Mouse (Mus musculus): Measurements from ENCODE around the gene Ephx1. TPM values are rescaled to one million over a fixed set of nuclear protein-coding genes. Genes with fewer than 3 reads are reported as not detected.

Gene Ephx1
- polyA plus RNA-seq, 1 experiment, result 37.7 TPM

DNA sequence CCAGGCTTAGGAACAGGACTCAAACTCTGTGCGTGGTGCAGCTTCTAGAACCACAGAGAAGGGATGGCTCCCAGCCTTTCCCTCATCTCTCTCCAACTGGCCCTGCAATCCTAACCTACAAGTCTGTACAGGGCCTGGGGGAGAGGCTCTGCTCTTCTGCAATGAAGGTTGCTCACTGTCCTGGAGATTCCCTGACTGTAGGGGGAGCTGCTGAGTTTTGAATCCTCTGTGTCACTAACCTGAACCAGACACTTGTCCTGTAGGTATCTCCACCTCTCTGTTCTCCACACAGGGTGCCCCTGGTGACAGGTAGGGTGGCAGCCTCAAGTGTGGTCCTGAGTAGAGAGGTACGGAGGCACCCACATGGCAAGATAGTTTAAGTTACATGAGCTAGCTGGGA, 40.2 kb downstream of the Ephx1 start:
- Histone ChIP-seq H3K4me3 (ENCODE audit: insufficient read depth, low read length) (no peak overlapping the region), H3K4me1 (ENCODE audit: control insufficient read depth, insufficient read depth, low read length) (no peaks in the 10 kb centered on the region), H3K27ac (ENCODE audit: insufficient read depth, low read length) (no peak overlapping the region)
- TF ChIP-seq CTCF (IDR thresholded peaks at IDR 0.05; ENCODE audit: extremely low read depth, insufficient read depth, low read length), result 0 out of 2 replicates have a peak, but pooled peaks have one; percentile 8
- TF ChIP-seq POLR2A (IDR thresholded peaks at IDR 0.05; ENCODE audit: extremely low read depth, insufficient read depth, low read length), result no peak

DNA sequence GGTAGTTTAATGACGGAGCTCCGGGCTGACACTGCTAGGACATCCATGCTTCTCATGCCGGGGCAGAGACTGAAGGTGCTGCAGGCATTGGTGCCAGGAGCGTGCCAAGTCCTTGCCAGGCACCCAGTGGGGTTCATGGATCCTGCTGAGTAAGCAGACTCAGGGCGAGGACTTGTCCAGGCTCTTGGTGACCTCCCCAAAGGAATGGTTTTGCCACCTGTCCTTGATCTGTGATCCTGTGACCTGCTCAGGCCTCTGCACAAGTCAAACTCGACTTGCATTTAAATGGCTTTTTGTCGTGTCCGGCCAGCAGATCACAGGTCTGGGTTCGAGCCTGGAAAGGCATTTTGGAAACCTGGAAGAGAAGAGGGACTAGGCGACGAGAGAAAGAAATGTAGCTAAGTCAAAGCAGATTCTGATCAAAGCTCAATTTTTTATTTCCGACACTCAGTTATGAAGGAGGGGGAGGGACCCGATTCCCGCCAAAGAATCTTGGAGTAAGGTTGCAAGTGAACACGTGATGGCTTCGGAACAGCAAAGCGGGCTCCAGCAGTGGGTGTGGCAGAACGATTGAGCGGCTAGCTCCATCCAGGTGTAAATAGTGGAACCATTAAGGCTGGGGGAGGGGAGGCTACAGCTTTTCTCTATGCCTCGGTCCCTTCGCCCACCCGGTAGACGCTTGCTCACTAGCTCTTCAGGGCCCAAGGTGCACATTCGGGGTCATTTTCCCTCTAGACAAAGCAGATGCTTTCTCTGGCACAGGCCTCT, 41.0 kb downstream of the Ephx1 start:
- TF ChIP-seq CTCF (IDR thresholded peaks at IDR 0.05; ENCODE audit: extremely low read depth, insufficient read depth, low read length) (no peak), POLR2A (IDR thresholded peaks at IDR 0.05; ENCODE audit: extremely low read depth, insufficient read depth, low read length) (no peak)
- Histone ChIP-seq H3K4me3 (ENCODE audit: insufficient read depth, low read length) (no peak overlapping the region), H3K27ac (ENCODE audit: insufficient read depth, low read length) (no peak overlapping the region), H3K4me1 (ENCODE audit: control insufficient read depth, insufficient read depth, low read length) (no peaks in the 10 kb centered on the region)

DNA sequence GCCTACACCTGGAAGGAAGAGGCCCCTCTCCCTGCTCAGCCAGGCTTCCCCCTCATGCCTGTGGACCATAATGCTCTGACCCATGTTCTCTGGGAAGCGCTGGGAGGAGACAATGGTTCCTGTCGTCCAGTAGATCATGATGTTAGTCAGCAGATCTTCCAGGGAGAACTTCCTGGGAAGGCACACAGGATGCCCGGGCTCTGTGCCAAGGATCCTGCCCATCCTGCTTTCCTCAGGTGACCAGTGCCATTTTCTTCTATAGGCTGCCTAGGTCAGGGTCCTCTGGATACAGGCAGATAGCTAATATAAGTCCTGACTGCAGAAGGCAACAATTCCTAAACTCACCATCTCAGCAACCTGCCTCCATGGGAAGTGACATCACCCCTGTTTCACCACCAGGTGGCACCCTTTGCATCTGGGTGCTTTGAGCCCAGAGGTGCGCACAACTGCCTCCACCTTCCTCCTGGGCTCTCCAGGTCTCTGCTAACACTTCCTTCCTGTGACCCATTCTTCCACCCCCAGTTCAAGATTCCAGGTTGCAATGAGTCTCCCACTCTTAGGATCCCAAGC, 44.5 kb downstream of the Ephx1 start:
- Histone ChIP-seq H3K4me3 (ENCODE audit: insufficient read depth, low read length) (no peak overlapping the region), H3K4me1 (ENCODE audit: control insufficient read depth, insufficient read depth, low read length) (no peaks in the 10 kb centered on the region), H3K27ac (ENCODE audit: insufficient read depth, low read length) (no peak overlapping the region)
- TF ChIP-seq CTCF (IDR thresholded peaks at IDR 0.05; ENCODE audit: extremely low read depth, insufficient read depth, low read length), result peak; percentile 62
- no peak for TF ChIP-seq POLR2A (IDR thresholded peaks at IDR 0.05; ENCODE audit: extremely low read depth, insufficient read depth, low read length)

DNA sequence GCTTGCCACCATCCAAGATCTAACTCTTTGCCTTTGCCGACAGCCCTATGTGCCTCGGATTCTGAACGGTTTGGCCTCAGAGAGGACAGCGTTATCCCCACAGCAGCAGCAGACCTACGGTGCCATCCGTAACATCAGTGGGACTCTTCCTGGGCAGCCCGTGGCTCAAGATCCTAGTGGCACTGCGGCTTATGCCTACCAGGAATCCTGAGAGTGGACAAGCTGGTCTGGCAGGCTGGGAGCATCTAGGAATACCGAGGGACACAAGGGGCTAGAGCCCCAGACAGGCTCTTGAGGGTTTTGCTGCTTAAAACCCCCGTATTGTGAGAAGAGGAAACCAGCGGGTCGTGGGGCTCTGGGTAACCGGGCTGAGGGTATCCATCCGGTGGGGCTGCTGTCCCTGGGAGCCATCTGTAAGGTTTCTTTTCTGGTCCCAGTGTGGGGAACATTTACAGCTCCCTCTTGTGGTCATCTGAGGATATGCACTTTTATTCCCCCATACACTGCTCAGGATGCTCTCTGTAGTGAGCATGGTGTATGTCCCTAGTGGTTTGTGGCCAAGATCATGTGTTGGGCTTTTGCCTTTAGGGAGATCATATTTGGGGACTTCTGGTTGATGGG, 46.5 kb downstream of the Ephx1 start:
- no peak overlapping the region for H3K4me3 ChIP-seq (ENCODE audit: insufficient read depth, low read length)
- no peaks in the 10 kb centered on the region for H3K4me1 ChIP-seq (ENCODE audit: control insufficient read depth, insufficient read depth, low read length)
- H3K27ac ChIP-seq (ENCODE audit: insufficient read depth, low read length), result 0 out of 2 replicates have a peak overlapping the region, but pooled peaks have one; percentile 58
- no peak for TF ChIP-seq POLR2A (IDR thresholded peaks at IDR 0.05; ENCODE audit: extremely low read depth, insufficient read depth, low read length)
- peak; percentile 63 for TF ChIP-seq CTCF (IDR thresholded peaks at IDR 0.05; ENCODE audit: extremely low read depth, insufficient read depth, low read length)

DNA sequence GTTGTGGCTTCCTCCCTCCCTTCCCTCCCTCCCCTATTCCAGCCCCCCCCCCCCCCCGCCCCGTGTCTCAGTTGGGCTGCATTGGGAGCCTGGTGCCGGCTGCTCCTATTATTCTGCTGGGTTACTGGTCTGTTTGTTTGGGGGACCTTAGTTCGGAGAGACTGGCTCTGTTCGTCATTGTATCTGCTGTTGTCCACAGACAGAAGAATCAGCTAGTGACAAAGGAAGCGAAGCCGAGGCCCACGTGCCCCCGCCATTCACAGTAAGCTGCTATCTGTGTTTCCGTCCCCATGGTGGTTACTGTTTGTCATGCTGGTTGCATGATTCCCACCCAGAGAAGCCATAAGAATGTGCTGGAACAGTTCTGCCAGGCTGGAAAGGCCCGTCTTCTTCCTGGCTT, 47.8 kb downstream of the Ephx1 start:
- no peak overlapping the region for H3K4me3 ChIP-seq (ENCODE audit: insufficient read depth, low read length)
- peak overlapping the region; percentile 96 for H3K27ac ChIP-seq (ENCODE audit: insufficient read depth, low read length)
- TF ChIP-seq CTCF (IDR thresholded peaks at IDR 0.05; ENCODE audit: extremely low read depth, insufficient read depth, low read length) (no peak), POLR2A (IDR thresholded peaks at IDR 0.05; ENCODE audit: extremely low read depth, insufficient read depth, low read length) (no peak)
- H3K4me1 ChIP-seq (ENCODE audit: control insufficient read depth, insufficient read depth, low read length), result no peaks in the 10 kb centered on the region

DNA sequence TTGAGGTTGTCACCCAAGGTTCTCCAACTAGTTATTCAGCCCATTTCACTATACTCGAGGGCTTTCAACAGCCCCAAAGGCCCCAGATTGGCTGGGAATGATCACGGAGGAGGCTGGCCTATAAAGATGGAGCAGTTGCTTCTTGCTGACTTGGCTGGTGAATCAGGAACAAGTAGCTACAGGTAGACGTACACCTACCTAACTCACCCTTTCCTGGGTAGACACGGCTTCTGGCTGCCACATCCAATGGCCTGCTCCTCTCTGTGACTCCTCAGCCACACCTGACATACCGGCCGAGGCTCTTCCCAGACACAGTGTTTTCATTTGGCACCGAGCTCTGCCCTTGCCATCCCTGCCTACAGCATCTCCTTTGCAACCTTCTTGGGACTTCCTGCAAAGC, 53.4 kb downstream of the Ephx1 start:
- Histone ChIP-seq H3K27ac (ENCODE audit: insufficient read depth, low read length) (no peak overlapping the region), H3K4me3 (ENCODE audit: insufficient read depth, low read length) (no peak overlapping the region), H3K4me1 (ENCODE audit: control insufficient read depth, insufficient read depth, low read length) (no peaks in the 10 kb centered on the region)
- TF ChIP-seq CTCF (IDR thresholded peaks at IDR 0.05; ENCODE audit: extremely low read depth, insufficient read depth, low read length) (no peak), POLR2A (IDR thresholded peaks at IDR 0.05; ENCODE audit: extremely low read depth, insufficient read depth, low read length) (no peak)

DNA sequence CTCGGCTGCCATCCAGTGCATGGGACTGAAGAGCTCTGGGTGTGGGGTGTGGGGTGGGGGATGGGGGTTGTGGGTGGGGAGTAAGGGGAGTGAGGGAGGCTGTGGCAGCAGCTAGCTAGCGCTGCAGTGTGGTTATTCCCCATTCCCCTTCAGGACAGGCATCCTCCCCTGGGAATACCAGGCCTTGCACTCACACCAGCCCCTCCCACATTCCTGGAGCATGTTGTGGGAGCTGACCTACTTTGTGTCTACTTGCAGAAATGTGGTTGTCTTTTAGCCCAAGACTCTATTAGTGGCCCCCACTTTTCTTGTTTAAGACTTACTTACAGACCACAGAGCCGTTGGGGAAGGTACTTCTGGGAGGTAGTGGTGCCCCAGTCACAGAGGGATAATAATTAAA, 54.2 kb downstream of the Ephx1 start:
- H3K27ac ChIP-seq (ENCODE audit: insufficient read depth, low read length), result no peak overlapping the region
- no peaks in the 10 kb centered on the region for H3K4me1 ChIP-seq (ENCODE audit: control insufficient read depth, insufficient read depth, low read length)
- no peak overlapping the region for H3K4me3 ChIP-seq (ENCODE audit: insufficient read depth, low read length)
- TF ChIP-seq CTCF (IDR thresholded peaks at IDR 0.05; ENCODE audit: extremely low read depth, insufficient read depth, low read length), result no peak
- TF ChIP-seq POLR2A (IDR thresholded peaks at IDR 0.05; ENCODE audit: extremely low read depth, insufficient read depth, low read length), result no peak

DNA sequence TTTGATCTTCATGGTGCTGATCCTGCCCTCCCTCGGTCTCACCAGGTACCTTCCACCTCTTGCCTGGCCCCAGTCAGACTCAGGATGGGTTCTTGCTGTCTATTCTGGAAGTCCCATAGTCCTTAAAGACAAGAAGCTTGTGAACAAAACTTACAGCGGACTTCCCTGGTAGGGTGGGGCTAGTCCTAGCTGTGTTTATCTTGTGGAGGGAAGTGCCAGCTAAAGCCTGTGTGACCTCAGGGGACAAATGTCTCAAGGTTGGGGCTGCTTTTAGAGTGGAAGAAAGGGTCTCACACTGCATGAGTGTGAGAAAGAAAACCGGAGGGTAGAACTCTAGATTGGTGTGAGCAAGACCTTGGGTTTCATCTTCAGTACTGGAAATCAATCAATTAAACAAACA, 54.9 kb downstream of the Ephx1 start:
- H3K4me3 ChIP-seq (ENCODE audit: insufficient read depth, low read length), result no peak overlapping the region

DNA sequence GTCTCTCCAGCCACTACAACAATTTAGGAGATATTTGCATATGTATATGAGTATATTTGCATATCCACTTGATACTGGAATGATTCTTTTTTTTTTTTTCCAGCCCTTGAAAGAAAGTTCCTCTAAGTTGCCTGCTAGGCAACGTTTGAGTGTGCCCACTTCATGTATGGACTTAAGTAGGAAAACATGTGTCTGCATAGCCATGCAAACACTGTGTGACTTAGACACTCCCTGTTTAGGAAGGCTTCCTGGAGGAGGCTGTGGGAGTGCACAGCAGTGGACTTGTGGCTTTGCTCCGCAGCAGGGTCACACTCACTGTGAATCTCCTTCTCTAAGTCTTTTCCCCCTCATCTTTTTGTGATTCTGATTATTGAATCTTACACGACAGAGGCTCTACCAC, 61.9 kb downstream of the Ephx1 start:
- TF ChIP-seq POLR2A (IDR thresholded peaks at IDR 0.05; ENCODE audit: extremely low read depth, insufficient read depth, low read length), result no peak
- no peak for TF ChIP-seq CTCF (IDR thresholded peaks at IDR 0.05; ENCODE audit: extremely low read depth, insufficient read depth, low read length)
- H3K27ac ChIP-seq (ENCODE audit: insufficient read depth, low read length), result no peak overlapping the region
- H3K4me3 ChIP-seq (ENCODE audit: insufficient read depth, low read length), result no peak overlapping the region
- no peaks in the 10 kb centered on the region for H3K4me1 ChIP-seq (ENCODE audit: control insufficient read depth, insufficient read depth, low read length)

More for the DNA sequence above, 54.9 kb downstream of the Ephx1 start:
- H3K4me1 ChIP-seq (ENCODE audit: control insufficient read depth, insufficient read depth, low read length), result no peaks in the 10 kb centered on the region
- no peak overlapping the region for H3K27ac ChIP-seq (ENCODE audit: insufficient read depth, low read length)
- TF ChIP-seq CTCF (IDR thresholded peaks at IDR 0.05; ENCODE audit: extremely low read depth, insufficient read depth, low read length), result no peak
- no peak for TF ChIP-seq POLR2A (IDR thresholded peaks at IDR 0.05; ENCODE audit: extremely low read depth, insufficient read depth, low read length)
